Mouse (Mus musculus) 3T3-L1 (cell line): Measurements from ENCODE around the gene Olfr1394.
"Not testable (repeated sequence)": the region's sequence is repeated elsewhere in the genome, so short reads cannot be mapped to it uniquely, and the experiment has no call there.

ENCODE experiments used
- DNase-seq: peaks from one replicate; pipeline ENCODE4 v3.0.0-alpha.2; 2015; ENCODE audit warnings: low read depth, low spot score

The Olfr1394 gene

GRCm38 (mm10) chr11:49154077-49154476 lies at the start of gene Olfr1394:
Olfr1394 (plus strand) TSS chr11:49154377.
- DNase-seq, result no peak

GRCm38 (mm10) chr11:49105752-49106151 lies 48.4 kb upstream of the Olfr1394 start:
- DNase-seq, result no peak

- DNase-seq, result peak; percentile 63
These were observed 46.3 kb upstream of the Olfr1394 start for GRCm38 (mm10) chr11:49107650-49108537.

- DNase-seq, result peak; percentile 81
These were observed 45.3 kb upstream of the Olfr1394 start for GRCm38 (mm10) chr11:49108833-49109232.

- DNase-seq, result no peak
These were observed 43.2 kb upstream of the Olfr1394 start for GRCm38 (mm10) chr11:49111000-49111399.

- DNase-seq, result no peak
These were observed 41.5 kb upstream of the Olfr1394 start for GRCm38 (mm10) chr11:49112624-49113219.

GRCm38 (mm10) chr11:49114158-49114557 lies 40.0 kb upstream of the Olfr1394 start:
- DNase-seq, result no peak

- no peak for DNase-seq
These were observed 39.4 kb upstream of the Olfr1394 start, which contains the start of gene Olfr1396 for GRCm38 (mm10) chr11:49114774-49115173. Olfr1396 (minus strand) TSS chr11:49114874.

GRCm38 (mm10) chr11:49119635-49120034 lies 34.5 kb upstream of the Olfr1394 start:
- DNase-seq, result no peak

- DNase-seq, result peak; percentile 39
These were observed 30.0 kb upstream of the Olfr1394 start for GRCm38 (mm10) chr11:49124169-49124568.

- DNase-seq, result no peak
These were observed 12.2 kb upstream of the Olfr1394 start, which contains the start of gene Olfr1395 for GRCm38 (mm10) chr11:49141974-49142373. Olfr1395 (plus strand) TSS chr11:49142274.

GRCm38 (mm10) chr11:49156821-49157814 lies 2.9 kb downstream of the Olfr1394 start:
- no peak for DNase-seq

- no peak for DNase-seq
These were observed 14.8 kb downstream of the Olfr1394 start for GRCm38 (mm10) chr11:49168839-49169611.

- no peak for DNase-seq
These were observed 16.4 kb downstream of the Olfr1394 start for GRCm38 (mm10) chr11:49170576-49170975.

GRCm38 (mm10) chr11:49175345-49175744 lies 21.2 kb downstream of the Olfr1394 start:
- no peak for DNase-seq

- not testable (repeated sequence) for DNase-seq
These were observed 22.0 kb downstream of the Olfr1394 start for GRCm38 (mm10) chr11:49176047-49176779.

GRCm38 (mm10) chr11:49183172-49183571 lies 29.0 kb downstream of the Olfr1394 start:
- DNase-seq, result no peak

- peak; percentile 12 for DNase-seq
These were observed 32.3 kb downstream of the Olfr1394 start for GRCm38 (mm10) chr11:49186452-49186851.

GRCm38 (mm10) chr11:49186955-49187488 lies 32.8 kb downstream of the Olfr1394 start, which contains the start of gene Btnl9:
Btnl9 (minus strand) TSS chr11:49187159.
- DNase-seq, result no peak

GRCm38 (mm10) chr11:49187701-49188100 lies 33.5 kb downstream of the Olfr1394 start:
- DNase-seq, result no peak
